Mouse (Mus musculus) liver, embryonic 15.5 days (tissue): Measurements from ENCODE around the gene Tex48. TPM values are rescaled to one million over a fixed set of nuclear protein-coding genes. Genes with fewer than 3 reads are reported as not detected.
A peak's percentile ranks its signal among the peaks of the same experiment; 100 is the strongest.

Experiments
- ATAC-seq: fragments of 200-750 bp; cut with Nextera tagmentation; 2 replicates; pipeline ENCODE4 v1.8.0; 2017; ENCODE audit warnings: moderate number of reproducible peaks, mild to moderate bottlenecking, moderate library complexity; ENCODE audit not compliant: insufficient read depth
- H3K27ac ChIP-seq: fragments of 300-500 bp; sonication (generic); replicated peaks from 2 replicates; pipeline ENCODE4 v1.5.1; 2015; ENCODE audit warnings: mild to moderate bottlenecking, inconsistent platforms
- H3K27me3 ChIP-seq: fragments of 300-500 bp; sonication (generic); 2 replicates; pipeline ENCODE4 v1.6.1; 2015; ENCODE audit warnings: mild to moderate bottlenecking, inconsistent platforms
- H3K36me3 ChIP-seq: fragments of 300-500 bp; sonication (generic); replicated peaks from 2 replicates; pipeline ENCODE4 v1.6.1; 2015; ENCODE audit warnings: moderate library complexity, mild to moderate bottlenecking, inconsistent platforms
- H3K4me1 ChIP-seq: fragments of 300-500 bp; sonication (generic); replicated peaks from 2 replicates; pipeline ENCODE4 v1.6.1; 2015; ENCODE audit warnings: inconsistent platforms
- H3K4me2 ChIP-seq: fragments of 300-500 bp; sonication (generic); 2 replicates; pipeline ENCODE4 v1.6.1; 2015; ENCODE audit warnings: moderate library complexity, mild to moderate bottlenecking, inconsistent platforms
- H3K4me3 ChIP-seq: fragments of 300-500 bp; sonication (generic); replicated peaks from 2 replicates; pipeline ENCODE4 v1.5.1; 2015; ENCODE audit warnings: mild to moderate bottlenecking, inconsistent platforms
- H3K9ac ChIP-seq: fragments of 300-500 bp; sonication (generic); 2 replicates; pipeline ENCODE4 v1.6.1; 2015; ENCODE audit warnings: moderate library complexity, mild to moderate bottlenecking, inconsistent platforms
- H3K9me3 ChIP-seq: fragments of 300-500 bp; sonication (generic); replicated peaks from 2 replicates; pipeline ENCODE4 v1.6.1; 2016; ENCODE audit warnings: inconsistent platforms
- WGBS: fragments of 180-500 bp; shearing (Covaris S2); methylation state at CpG from one replicate; pipeline ENCODE4 v1.1.7; 2015; ENCODE audit warnings: mixed read lengths; ENCODE audit not compliant: insufficient replicate concordance; 5-methylcytosine and 5-hydroxymethylcytosine counted together
- polyA plus RNA-seq: library from polyadenylated mRNA; unstranded; fragments of >200 nt; fragmentation: Nextera tagmentation; extraction: Ambion mirVana; gene quantifications from 2 replicates; pipeline ENCODE4 v1.2.1, GENCODE M21; 2015

The Tex48 gene
- polyA plus RNA-seq, 1 experiment from 2014 or later, result not detected

GRCm38 (mm10) chr4:63567712-63568390 lies 54.4 kb downstream of the Tex48 start:
- H3K27ac ChIP-seq, result no peak overlapping the region
- H3K36me3 ChIP-seq, result 0 out of 2 replicates have a peak, but pooled peaks cover 5% of the 10 kb centered on the region
- H3K27me3 ChIP-seq, result no peaks in the 10 kb centered on the region
- no peak overlapping the region for H3K4me3 ChIP-seq
- no peaks in the 10 kb centered on the region for H3K9me3 ChIP-seq
- no peaks in the 10 kb centered on the region for H3K4me1 ChIP-seq
- no peak overlapping the region for H3K4me2 ChIP-seq
- 75% methylated on average over 10 of the region's 10 CpGs for WGBS
- ATAC-seq, result no peak
- no peak overlapping the region for H3K9ac ChIP-seq

- no peaks in the 10 kb centered on the region for H3K27me3 ChIP-seq
- peak overlapping the region; percentile 55 for H3K27ac ChIP-seq
- no peaks in the 10 kb centered on the region for H3K36me3 ChIP-seq
- no peak for ATAC-seq
- H3K9ac ChIP-seq, result no peak overlapping the region; the same call in 1 of the 2 replicates
- H3K4me3 ChIP-seq, result no peak overlapping the region
- peaks cover 47% of the 10 kb centered on the region for H3K4me1 ChIP-seq
- 0 out of 2 replicates have a peak overlapping the region, but pooled peaks have one; percentile 93 for H3K4me2 ChIP-seq
- WGBS, result 67% methylated on average over 4 of the region's 4 CpGs
- H3K9me3 ChIP-seq, result no peaks in the 10 kb centered on the region
Observed at GRCm38 (mm10) chr4:63562742-63563141, 59.5 kb downstream of the Tex48 start.

GRCm38 (mm10) chr4:63561861-63562675 lies 60.2 kb downstream of the Tex48 start:
- Histone ChIP-seq H3K27ac (peak overlapping the region; percentile 55), H3K27me3 (no peaks in the 10 kb centered on the region), H3K4me3 (0 out of 2 replicates have a peak overlapping the region, but pooled peaks have one; percentile 4), H3K4me1 (peaks cover 54% of the 10 kb centered on the region), H3K4me2 (peak overlapping the region; percentile 93), H3K9me3 (no peaks in the 10 kb centered on the region), H3K9ac (no peak overlapping the region; the same call in 1 of the 2 replicates), H3K36me3 (no peaks in the 10 kb centered on the region)
- WGBS, result 23% methylated on average over 7 of the region's 7 CpGs
- peak; percentile 38 for ATAC-seq

- H3K4me3 ChIP-seq, result peak overlapping the region; percentile 71
- 66% methylated on average over 8 of the region's 8 CpGs for WGBS
- ATAC-seq, result no peak
Observed at GRCm38 (mm10) chr4:63560079-63560478, 62.1 kb downstream of the Tex48 start.

GRCm38 (mm10) chr4:63559127-63559697 lies 63.0 kb downstream of the Tex48 start:
- Histone ChIP-seq H3K36me3 (no peaks in the 10 kb centered on the region), H3K27me3 (no peaks in the 10 kb centered on the region), H3K27ac (peak overlapping the region; percentile 79), H3K9me3 (no peaks in the 10 kb centered on the region), H3K9ac (peak overlapping the region; percentile 74; the same call in 1 of the 2 replicates), H3K4me2 (peak overlapping the region; percentile 93), H3K4me3 (peak overlapping the region; percentile 71), H3K4me1 (peaks cover 77% of the 10 kb centered on the region)
- WGBS, result 43% methylated on average over 9 of the region's 9 CpGs
- ATAC-seq, result no peak

More at GRCm38 (mm10) chr4:63560079-63560478, 62.1 kb downstream of the Tex48 start:
- Histone ChIP-seq H3K4me1 (peaks cover 69% of the 10 kb centered on the region), H3K4me2 (peak overlapping the region; percentile 93), H3K9me3 (no peaks in the 10 kb centered on the region), H3K27ac (peak overlapping the region; percentile 79), H3K27me3 (no peaks in the 10 kb centered on the region), H3K36me3 (no peaks in the 10 kb centered on the region), H3K9ac (no peak overlapping the region)

- Histone ChIP-seq H3K4me1 (peaks cover 81% of the 10 kb centered on the region), H3K9ac (peak within 1 kb of the TSS; percentile 74), H3K9me3 (no peaks in the 10 kb centered on the region), H3K27ac (peak within 1 kb of the TSS; percentile 79), H3K36me3 (no peaks in the 10 kb centered on the region), H3K4me3 (peak within 1 kb of the TSS; percentile 71), H3K27me3 (no peaks in the 10 kb centered on the region), H3K4me2 (peak within 1 kb of the TSS; percentile 93)
- peak; percentile 74 for ATAC-seq
- WGBS, result under 1% methylated on average over 56 of the region's 81 CpGs
Observed at GRCm38 (mm10) chr4:63558407-63559081, 63.7 kb downstream of the Tex48 start, which contains the start of gene Tmem268. Gene Tmem268, plus strand, starts transcription at chr4:63558781.

- peak overlapping the region; percentile 74; the same call in 1 of the 2 replicates for H3K9ac ChIP-seq
- no peaks in the 10 kb centered on the region for H3K9me3 ChIP-seq
- WGBS, result 32% methylated on average over 16 of the region's 16 CpGs
- H3K4me1 ChIP-seq, result peaks cover 79% of the 10 kb centered on the region
- H3K27me3 ChIP-seq, result no peaks in the 10 kb centered on the region
- H3K36me3 ChIP-seq, result peaks cover 6% of the 10 kb centered on the region
- peak overlapping the region; percentile 93 for H3K4me2 ChIP-seq
- peak overlapping the region; percentile 79 for H3K27ac ChIP-seq
- ATAC-seq, result no peak
- H3K4me3 ChIP-seq, result peak overlapping the region; percentile 71
Observed at GRCm38 (mm10) chr4:63557124-63558059, 64.8 kb downstream of the Tex48 start.

Other genes with a start within 250 kb of the Tex48 start
- gene Akna, start 219.1 kb downstream of the Tex48 start, polyA plus RNA-seq, result 4.8 and 5.7 TPM in 2 replicates
- gene Whrn, start 126.4 kb downstream of the Tex48 start, polyA plus RNA-seq, result 0.16 and 0.39 TPM in 2 replicates
- gene Atp6v1g1, start 77.7 kb downstream of the Tex48 start, polyA plus RNA-seq, result 125 and 128 TPM in 2 replicates
- 9.6 and 11.7 TPM in 2 replicates for gene Tmem268, start 63.6 kb downstream of the Tex48 start, polyA plus RNA-seq
- gene Gm11213, start 17.2 kb downstream of the Tex48 start, polyA plus RNA-seq, result not detected in 2 replicates
- gene Gm11214, start 41.0 kb upstream of the Tex48 start, polyA plus RNA-seq, result not detected in 2 replicates
- 0.09 and 0.14 TPM in 2 replicates for gene Tnfsf15, start 122.7 kb upstream of the Tex48 start, polyA plus RNA-seq
- gene Tnfsf8, start 238.9 kb upstream of the Tex48 start, polyA plus RNA-seq, result not detected in 2 replicates